Mouse (Mus musculus) ES-E14 (cell line): ENCODE results near the gene Irx3. TPM values are rescaled to one million over a fixed set of nuclear protein-coding genes. Genes with fewer than 3 reads are reported as not detected.

Source experiments
- DNase-seq: peaks from one replicate; pipeline ENCODE4 v3.0.0-alpha.2; 2013; ENCODE audit warnings: low read depth, low spot score
- H3K27ac ChIP-seq: 2 replicates; pipeline ENCODE4 v1.5.1; 2012; ENCODE audit warnings: low read depth, mild to moderate bottlenecking, low read length, moderate library complexity, mixed read lengths; ENCODE audit not compliant: poor library complexity, insufficient read depth, severe bottlenecking
- H3K36me3 ChIP-seq: 2 replicates; pipeline ENCODE4 v1.6.1; 2012; ENCODE audit warnings: mild to moderate bottlenecking, low read length, moderate library complexity, mixed read lengths; ENCODE audit not compliant: control insufficient read depth, poor library complexity, insufficient read depth, severe bottlenecking
- H3K4me1 ChIP-seq, 2 experiments: fragments of 150-350 bp in 1 of 2; sonication (generic) in 1 of 2; 2 replicates each; pipeline ENCODE4 v1.6.1; 2012; ENCODE audit warnings: low read length in 2 of 2, mild to moderate bottlenecking in 1 of 2, mixed read lengths in 1 of 2; ENCODE audit not compliant: control insufficient read depth in 2 of 2, insufficient read depth in 2 of 2, poor library complexity in 1 of 2
- H3K4me3 ChIP-seq, 2 experiments: fragments of 150-350 bp in 1 of 2; sonication (generic) in 1 of 2; 2 replicates each; pipeline ENCODE4 v1.5.1; 2012; ENCODE audit warnings: low read length in 2 of 2, low read depth in 1 of 2, mild to moderate bottlenecking in 1 of 2, mixed read lengths in 1 of 2; ENCODE audit not compliant: insufficient read depth in 1 of 2, poor library complexity in 1 of 2, severe bottlenecking in 1 of 2
- H3K9ac ChIP-seq: 2 replicates; pipeline ENCODE4 v1.6.1; 2012; ENCODE audit warnings: low read depth, mild to moderate bottlenecking, low read length, mixed read lengths; ENCODE audit not compliant: poor library complexity, insufficient read depth, severe bottlenecking
- H3K9me3 ChIP-seq: fragments of 150-350 bp; sonication (generic); 2 replicates; pipeline ENCODE4 v1.6.1; 2012; ENCODE audit warnings: low read depth, mild to moderate bottlenecking, low read length; ENCODE audit not compliant: control insufficient read depth, insufficient read depth
- CHD2 ChIP-seq: IDR thresholded peaks from 2 replicates; pipeline ENCODE4 v1.6.1; 2014; ENCODE audit warnings: mild to moderate bottlenecking, low read depth, low read length, inconsistent platforms
- HCFC1 ChIP-seq: IDR thresholded peaks from 2 replicates; pipeline ENCODE4 v1.6.1; 2012; ENCODE audit warnings: low read length, inconsistent platforms, borderline replicate concordance; ENCODE audit not compliant: insufficient read depth
- MAFK ChIP-seq: IDR thresholded peaks from 2 replicates; pipeline ENCODE4 v1.6.1; 2014; ENCODE audit warnings: mild to moderate bottlenecking, low read depth, low read length, inconsistent platforms; ENCODE audit not compliant: insufficient read depth
- ZC3H11A ChIP-seq: IDR thresholded peaks from 2 replicates; pipeline ENCODE4 v1.6.1; 2012; ENCODE audit warnings: low read depth, mild to moderate bottlenecking, inconsistent platforms, low read length, borderline replicate concordance
- ZNF384 ChIP-seq: IDR thresholded peaks from 2 replicates; pipeline ENCODE4 v1.6.1; 2012; ENCODE audit warnings: low read depth, low read length, inconsistent platforms
- in situ Hi-C, 2 experiments: fragments of 600-800 bp; cut with MboI; formaldehyde crosslinking; loops; one replicate each; pipeline ENCODE4 v1.15.1; 2025; ENCODE audit warnings: low sequenced_read_pairs in 2 of 2, inconsistent platforms in 1 of 2; ENCODE audit not compliant: unreplicated experiment in 2 of 2
- total RNA-seq: library from RNA; depleted of rRNA; stranded (reverse); fragments of 300-350 nt; gene quantifications from 2 replicates; pipeline ENCODE4 v1.2.3, GENCODE M21; 2012

Gene Irx3
- total RNA-seq, 1 experiment: 0.98 TPM

GRCm38 (mm10) chr8:91803515-91804402, 1.9 kb upstream of the Irx3 start:
- in situ Hi-C loops: loop anchor here (5.0 to 10.0 kb wide), 4 partner anchors 331 to 871 kb away; partner anchors contain the start of gene Irx6 (in 1 of the 2)

DNA sequence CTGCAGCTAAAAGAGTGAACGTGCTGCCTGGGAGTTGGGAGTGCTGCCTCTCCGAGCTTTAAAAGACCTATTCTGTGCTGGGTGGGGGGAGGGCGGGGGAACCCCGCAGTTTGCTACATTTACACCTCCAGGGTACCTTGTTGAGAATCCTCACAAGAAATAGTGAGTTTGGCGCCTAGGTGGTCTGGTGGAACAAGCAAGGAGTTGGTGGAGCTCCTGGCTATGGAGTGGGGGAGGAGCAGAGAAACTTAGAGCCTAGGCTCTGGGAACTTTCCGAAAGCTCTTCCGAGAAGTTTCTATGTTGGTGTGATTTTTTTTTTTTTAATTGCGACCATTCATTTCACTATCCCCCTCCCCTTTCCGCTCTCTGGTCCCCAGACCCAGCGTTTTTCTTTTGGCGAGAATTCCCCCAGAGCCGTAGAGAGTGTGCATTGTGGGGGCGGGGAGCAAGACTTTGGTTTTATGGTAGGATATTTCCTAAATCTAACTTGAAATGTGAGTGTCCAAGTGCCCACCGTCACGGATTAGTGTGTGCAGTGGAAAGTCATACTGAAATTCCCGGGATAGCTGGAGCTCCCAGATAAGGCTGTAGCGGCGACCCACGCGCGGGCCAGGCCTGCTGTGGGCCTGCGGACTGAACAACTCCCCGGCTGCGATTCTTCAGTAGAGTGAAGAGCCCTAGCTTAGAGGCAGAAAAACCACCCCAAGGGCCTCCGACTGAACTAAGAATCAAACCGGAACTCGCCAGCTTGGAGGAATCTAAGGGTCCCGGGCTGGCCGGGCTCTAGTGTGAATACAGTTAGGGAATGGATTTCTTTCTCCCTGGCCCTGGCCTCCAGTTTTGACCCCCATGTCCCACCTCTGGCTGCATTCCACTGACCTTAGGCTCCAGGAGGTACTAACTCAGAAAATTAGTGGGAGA, 795 bp upstream of the Irx3 start:
- Histone ChIP-seq H3K36me3 (no peaks in the 10 kb centered on the region), H3K4me1 (peaks cover 0 to 10% of the 10 kb centered on the region in 2 experiments; a peak in 2 of 4 replicates), H3K9me3 (no peaks in the 10 kb centered on the region), H3K27ac (no peak overlapping the region), H3K9ac (no peak overlapping the region), H3K4me3 (peak overlapping the region; percentile 70 to 83)
- no peak for DNase-seq
- in situ Hi-C loops: loop anchor here (5.0 to 10.0 kb wide), 4 partner anchors 332 to 872 kb away; partner anchors contain the start of gene Irx6 (in 1 of the 2)
- no peak for TF ChIP-seq MAFK
- no peak for TF ChIP-seq ZC3H11A
- TF ChIP-seq CHD2: no peak
- TF ChIP-seq ZNF384: peak; percentile 60
- no peak for TF ChIP-seq HCFC1

More at GRCm38 (mm10) chr8:91803515-91804402, 1.9 kb upstream of the Irx3 start:
- H3K27ac ChIP-seq: no peak overlapping the region
- no peaks in the 10 kb centered on the region for H3K9me3 ChIP-seq
- H3K4me3 ChIP-seq: peak overlapping the region; percentile 24 to 49; a peak in 3 of 4 replicates
- H3K4me1 ChIP-seq: peaks cover 0 to 10% of the 10 kb centered on the region in 2 experiments; a peak in 2 of 4 replicates
- TF ChIP-seq HCFC1 (no peak), ZC3H11A (no peak), CHD2 (no peak), MAFK (no peak), ZNF384 (no peak)
- no peak overlapping the region for H3K9ac ChIP-seq
- no peak for DNase-seq
- no peaks in the 10 kb centered on the region for H3K36me3 ChIP-seq

GRCm38 (mm10) chr8:91801241-91801811, 541 bp downstream of the Irx3 start:
- H3K27ac ChIP-seq: no peak overlapping the region
- H3K4me3 ChIP-seq: peak overlapping the region; percentile 70 to 83
- no peaks in the 10 kb centered on the region for H3K36me3 ChIP-seq
- no peak for DNase-seq
- H3K4me1 ChIP-seq: peaks cover 0 to 7% of the 10 kb centered on the region in 2 experiments; a peak in 2 of 4 replicates
- TF ChIP-seq ZC3H11A: no peak
- TF ChIP-seq MAFK: no peak
- no peak for TF ChIP-seq CHD2
- no peak for TF ChIP-seq ZNF384
- no peak for TF ChIP-seq HCFC1
- in situ Hi-C loops: loop anchor here (5.0 to 10.0 kb wide), 4 partner anchors 333 to 873 kb away; partner anchors contain the start of gene Irx6 (in 1 of the 2)
- H3K9ac ChIP-seq: peak overlapping the region; percentile 54
- H3K9me3 ChIP-seq: no peaks in the 10 kb centered on the region
